Mouse (Mus musculus): ENCODE results near the gene Golph3.
"Not testable (repeated sequence)": the region's sequence is repeated elsewhere in the genome, so short reads cannot be mapped to it uniquely, and the experiment has no call there.

Golph3 gene

GRCm38 (mm10) chr15:12360519-12361212, 39.4 kb downstream of the Golph3 start:
- no peak for DNase-seq

GRCm38 (mm10) chr15:12362001-12362700, 40.9 kb downstream of the Golph3 start:
- DNase-seq: no peak

GRCm38 (mm10) chr15:12362701-12363040, 41.4 kb downstream of the Golph3 start:
- DNase-seq: no peak

- no peak for DNase-seq
These were observed 42.8 kb downstream of the Golph3 start for GRCm38 (mm10) chr15:12364096-12364495.

GRCm38 (mm10) chr15:12365416-12366071, 44.3 kb downstream of the Golph3 start:
- no peak for DNase-seq

- peak in 1 of 2 experiments; percentile 39 for DNase-seq
These were observed 44.8 kb downstream of the Golph3 start for GRCm38 (mm10) chr15:12366072-12366469.

- DNase-seq: not testable (repeated sequence)
These were observed 45.5 kb downstream of the Golph3 start for GRCm38 (mm10) chr15:12366580-12367305.

GRCm38 (mm10) chr15:12367306-12368080, 46.2 kb downstream of the Golph3 start:
- peak; percentile 38 to 63 for DNase-seq

- no peak for DNase-seq
These were observed 47.1 kb downstream of the Golph3 start for GRCm38 (mm10) chr15:12368357-12368756.

- DNase-seq: no peak
These were observed 47.6 kb downstream of the Golph3 start for GRCm38 (mm10) chr15:12368850-12369249.

GRCm38 (mm10) chr15:12370096-12370495, 48.8 kb downstream of the Golph3 start:
- DNase-seq: no peak

- peak; percentile 77 to 86 for DNase-seq
These were observed 49.9 kb downstream of the Golph3 start for GRCm38 (mm10) chr15:12371183-12371582.

GRCm38 (mm10) chr15:12373496-12373895, 52.2 kb downstream of the Golph3 start:
- DNase-seq: peak in 1 of 2 experiments; percentile 45

- peak; percentile 37 to 79 for DNase-seq
These were observed 52.7 kb downstream of the Golph3 start for GRCm38 (mm10) chr15:12373918-12374317.

- no peak for DNase-seq
These were observed 53.7 kb downstream of the Golph3 start for GRCm38 (mm10) chr15:12374916-12375315.

- peak; percentile 86 to 88 for DNase-seq
These were observed 54.5 kb downstream of the Golph3 start for GRCm38 (mm10) chr15:12375641-12376311.

- no peak for DNase-seq
These were observed 55.3 kb downstream of the Golph3 start for GRCm38 (mm10) chr15:12376491-12377069.

- peak; percentile 28 to 80 for DNase-seq
These were observed 56.5 kb downstream of the Golph3 start for GRCm38 (mm10) chr15:12377800-12378199.

- DNase-seq: no peak
These were observed 58.8 kb downstream of the Golph3 start for GRCm38 (mm10) chr15:12380057-12380456.

- peak; percentile 63 to 68 for DNase-seq
These were observed 59.3 kb downstream of the Golph3 start for GRCm38 (mm10) chr15:12380548-12380947.

GRCm38 (mm10) chr15:12384679-12385078, 63.4 kb downstream of the Golph3 start:
- no peak for DNase-seq

All from kidney, postnatal 25 days (tissue).